43 mouse cellular contexts compared by ENCODE assay signal in genomic region chr15:10566486-10566885, GRCm38 (mm10). TPM values are rescaled to one million over a fixed set of nuclear protein-coding genes. Genes with fewer than 3 reads are reported as not detected.
"Had no signal": no experiment of that assay in that cellular context is flagged by ENCODE, and none has a peak within 500 bp of the region (broad histone marks: within the 10 kb centered on the region; RNA-seq: fewer than 3 reads in every experiment).

No protein-coding gene starts in this region.

- H3K9me3 ChIP-seq: heart, embryonic 12.5 days; heart, embryonic 13.5 days; heart, embryonic 15.5 days; hindbrain, embryonic 10.5 days; hindbrain, embryonic 12.5 days; hindbrain, embryonic 13.5 days; hindbrain, embryonic 15.5 days; intestine, embryonic 15.5 days; kidney, embryonic 15.5 days had no signal

- DNase-seq: heart, adult 2 months; heart, postnatal 10 days; heart, postnatal 14 days; heart, postnatal 36 days; heart, postnatal 4 days; kidney, adult 11 months; kidney, adult 18-20 months; kidney, adult 2 months; kidney, adult 8-10 months; kidney, adult 9 months; kidney, postnatal 10 days; kidney, postnatal 14 days; kidney, postnatal 25 days; kidney, postnatal 36 days; kidney, postnatal 4 days; layer of hippocampus, adult 9-11 months; layer of hippocampus, postnatal 36 days had no signal

- H3K4me2 ChIP-seq: heart, embryonic 11.5 days; heart, embryonic 12.5 days; heart, embryonic 13.5 days; heart, embryonic 15.5 days; hindbrain, embryonic 12.5 days; hindbrain, embryonic 13.5 days; hindbrain, embryonic 14.5 days; hindbrain, embryonic 15.5 days; intestine, embryonic 15.5 days; kidney, embryonic 15.5 days had no signal

- H3K27me3 ChIP-seq: heart, embryonic 12.5 days; heart, embryonic 13.5 days; heart, embryonic 15.5 days; hindbrain, embryonic 12.5 days; hindbrain, embryonic 13.5 days; hindbrain, embryonic 15.5 days; intestine, embryonic 15.5 days; kidney, embryonic 15.5 days had no signal

- H3K27ac ChIP-seq: heart, adult 2 months; heart, embryonic 13.5 days; heart, embryonic 15.5 days; hindbrain, embryonic 10.5 days; hindbrain, embryonic 12.5 days; hindbrain, embryonic 13.5 days; hindbrain, embryonic 14.5 days; hindbrain, embryonic 15.5 days; hindbrain, postnatal 0 days; intestine, embryonic 15.5 days; kidney, embryonic 15.5 days; kidney, postnatal 0 days; layer of hippocampus, adult 2 months had no signal

- H3K4me1 ChIP-seq: heart, embryonic 12.5 days; heart, embryonic 13.5 days; heart, embryonic 15.5 days; hindbrain, embryonic 10.5 days; hindbrain, embryonic 12.5 days; hindbrain, embryonic 13.5 days; hindbrain, embryonic 15.5 days; intestine, embryonic 15.5 days; kidney, embryonic 15.5 days had no signal

- H3K4me3 ChIP-seq: heart, adult 2 months; heart, embryonic 12.5 days; heart, embryonic 13.5 days; heart, embryonic 15.5 days; hindbrain, embryonic 10.5 days; hindbrain, embryonic 12.5 days; hindbrain, embryonic 13.5 days; hindbrain, embryonic 15.5 days; intestine, embryonic 15.5 days; kidney, embryonic 15.5 days; layer of hippocampus, adult 2 months had no signal

- H3K9ac ChIP-seq: heart, embryonic 12.5 days; heart, embryonic 13.5 days; heart, embryonic 15.5 days; hindbrain, embryonic 12.5 days; hindbrain, embryonic 13.5 days; hindbrain, embryonic 14.5 days; hindbrain, embryonic 15.5 days; intestine, embryonic 15.5 days; kidney, embryonic 15.5 days had no signal

- ATAC-seq: hindbrain, embryonic 16.5 days; hindbrain, postnatal 0 days; inflammation-experienced regulatory T-cells, adult 6 months; intestine, embryonic 15.5 days; intestine, embryonic 16.5 days; intestine, postnatal 0 days had no signal

RNA-seq across cellular contexts. Expression of gene Ttc23l, which starts 8.0 kb away (rescaled TPM):
- polyA plus RNA-seq: heart, embryonic 11.5 days; heart, embryonic 12.5 days; heart, embryonic 13.5 days; heart, embryonic 14.5 days; heart, embryonic 15.5 days; heart, embryonic 16.5 days; heart, postnatal 0 days; hindbrain, embryonic 10.5 days; hindbrain, embryonic 11.5 days; hindbrain, embryonic 12.5 days; hindbrain, embryonic 13.5 days; hindbrain, embryonic 14.5 days; hindbrain, embryonic 15.5 days; hindbrain, embryonic 16.5 days; hindbrain, postnatal 0 days; inflammation-experienced regulatory T-cells, adult 6 months; intestine, embryonic 14.5 days; intestine, embryonic 15.5 days; intestine, embryonic 16.5 days; intestine, postnatal 0 days; kidney, adult 2 months; kidney, embryonic 14.5 days; kidney, embryonic 15.5 days; kidney, embryonic 16.5 days; kidney, postnatal 0 days; large intestine, adult 2 months had no signal
